Mouse (Mus musculus): ENCODE data around the gene Krtcap2. TPM values are rescaled to one million over a fixed set of nuclear protein-coding genes. Genes with fewer than 3 reads are reported as not detected.

Krtcap2 gene
- total and polyA plus RNA-seq, 3 experiments: 143 to 230 (median 180) TPM

- in situ Hi-C loops (cut with MboI; ENCODE audit: low pct_ligation_motif_present, low pct_unique_long_range_greater_than_20kb, low sequenced_read_pairs): no loop called here
- Histone ChIP-seq H3K27me3 (replicated peaks) (no peaks in the 10 kb centered on the region), H3K4me2 (ENCODE audit: insufficient read depth, low read depth, poor library complexity, severe bottlenecking) (no peak overlapping the region), H3K4me3 (replicated peaks in 1 of 3; ENCODE audit: low read depth in 2 of 3, low read length in 2 of 3, poor library complexity in 1 of 3) (no peak overlapping the region), H3K79me2 (replicated peaks; ENCODE audit: control insufficient read depth, extremely low read depth, insufficient read depth, poor library complexity, severe bottlenecking) (no peaks in the 10 kb centered on the region), H3K9me3 (replicated peaks; ENCODE audit: low read length) (no peaks in the 10 kb centered on the region), H3K27ac (ENCODE audit: insufficient read depth, low read depth) (no peak overlapping the region), H3K9ac (ENCODE audit: insufficient read depth, low read depth) (no peak overlapping the region), H3K4me1 (ENCODE audit: control insufficient read depth in 1 of 2, insufficient read depth in 2 of 2) (peaks cover 15 to 46% of the 10 kb centered on the region in 2 experiments), H3K36me3 (replicated peaks in 1 of 2; ENCODE audit: control insufficient read depth in 1 of 2, insufficient read depth in 1 of 2, low read length in 1 of 2) (no peaks in the 10 kb centered on the region)
- dilution Hi-C loops (cut with MboI; ENCODE audit: extremely low pct_ligation_motif_present, extremely low pct_unique_long_range_greater_than_20kb, low sequenced_read_pairs): no loop called here
- TF ChIP-seq UBTF (IDR thresholded peaks at IDR 0.05; ENCODE audit: low read depth, low read length): no peak
- no peak for TF ChIP-seq CTCF (conservative IDR thresholded peaks at IDR 0.05 in 1 of 2, IDR thresholded peaks at IDR 0.05 in 1 of 2; ENCODE audit: low read depth in 2 of 2, low read length in 2 of 2)
- TF ChIP-seq ZC3H11A (IDR thresholded peaks at IDR 0.05; ENCODE audit: low read depth, low read length): no peak
- no peak for TF ChIP-seq EP300 (IDR thresholded peaks at IDR 0.05; ENCODE audit: low read length)
- TF ChIP-seq USF2 (conservative IDR thresholded peaks at IDR 0.05; ENCODE audit: low read depth, low read length): no peak
- no peak for DNase-seq (ENCODE audit: extremely low read depth)
Observed at GRCm38 (mm10) chr3:89285526-89285925, 39.8 kb downstream of the Krtcap2 start.

GRCm38 (mm10) chr3:89287286-89287685 is 41.5 kb downstream of the Krtcap2 start:
- dilution Hi-C loops (cut with MboI; ENCODE audit: extremely low pct_ligation_motif_present, extremely low pct_unique_long_range_greater_than_20kb, low sequenced_read_pairs): no loop called here
- no peaks in the 10 kb centered on the region for H3K27me3 ChIP-seq (replicated peaks)

GRCm38 (mm10) chr3:89288503-89288928 is 42.8 kb downstream of the Krtcap2 start:
- Histone ChIP-seq H3K79me2 (replicated peaks; ENCODE audit: control insufficient read depth, extremely low read depth, insufficient read depth, poor library complexity, severe bottlenecking) (no peaks in the 10 kb centered on the region), H3K9ac (ENCODE audit: insufficient read depth, low read depth) (no peak overlapping the region), H3K4me2 (ENCODE audit: insufficient read depth, low read depth, poor library complexity, severe bottlenecking) (no peak overlapping the region), H3K36me3 (replicated peaks in 1 of 2; ENCODE audit: control insufficient read depth in 1 of 2, insufficient read depth in 1 of 2, low read length in 1 of 2) (no peaks in the 10 kb centered on the region), H3K4me1 (ENCODE audit: control insufficient read depth in 1 of 2, insufficient read depth in 2 of 2) (peaks cover 12 to 35% of the 10 kb centered on the region in 2 experiments), H3K27ac (ENCODE audit: insufficient read depth, low read depth) (no peak overlapping the region), H3K27me3 (replicated peaks) (no peaks in the 10 kb centered on the region), H3K9me3 (replicated peaks; ENCODE audit: low read length) (no peaks in the 10 kb centered on the region), H3K4me3 (replicated peaks in 1 of 3; ENCODE audit: low read depth in 2 of 3, low read length in 2 of 3, poor library complexity in 1 of 3) (no peak overlapping the region)
- in situ Hi-C loops (cut with MboI; ENCODE audit: low pct_ligation_motif_present, low pct_unique_long_range_greater_than_20kb, low sequenced_read_pairs) (no loop called here), dilution Hi-C loops (cut with MboI; ENCODE audit: extremely low pct_ligation_motif_present, extremely low pct_unique_long_range_greater_than_20kb, low sequenced_read_pairs) (no loop called here)
- no peak for TF ChIP-seq UBTF (IDR thresholded peaks at IDR 0.05; ENCODE audit: low read depth, low read length)
- no peak for TF ChIP-seq CTCF (conservative IDR thresholded peaks at IDR 0.05 in 1 of 2, IDR thresholded peaks at IDR 0.05 in 1 of 2; ENCODE audit: low read depth in 2 of 2, low read length in 2 of 2)
- TF ChIP-seq SIN3A (IDR thresholded peaks at IDR 0.05; ENCODE audit: low read length): no peak
- TF ChIP-seq MYC (IDR thresholded peaks at IDR 0.05; ENCODE audit: low read depth, low read length): 0 out of 2 replicates have a peak, but pooled peaks have one; percentile 31
- no peak for TF ChIP-seq PAX5 (IDR thresholded peaks at IDR 0.05; ENCODE audit: low read length)
- TF ChIP-seq CHD2 (IDR thresholded peaks at IDR 0.05; ENCODE audit: low read length): no peak
- no peak for TF ChIP-seq TCF12 (IDR thresholded peaks at IDR 0.05; ENCODE audit: low read depth, low read length)
- no peak for TF ChIP-seq ZKSCAN1 (IDR thresholded peaks at IDR 0.05; ENCODE audit: borderline replicate concordance, low read depth, low read length)
- TF ChIP-seq POLR2A (IDR thresholded peaks at IDR 0.05; ENCODE audit: low read depth, low read length): no peak
- TF ChIP-seq ELF1 (IDR thresholded peaks at IDR 0.05; ENCODE audit: low read depth, low read length): no peak
- no peak for TF ChIP-seq ZC3H11A (IDR thresholded peaks at IDR 0.05; ENCODE audit: low read depth, low read length)
- TF ChIP-seq MXI1 (IDR thresholded peaks at IDR 0.05; ENCODE audit: low read depth, low read length): no peak
- TF ChIP-seq MAX (IDR thresholded peaks at IDR 0.05; ENCODE audit: low read length): peak; percentile 56; the same call in 1 of the 2 replicates
- TF ChIP-seq BHLHE40 (IDR thresholded peaks at IDR 0.05; ENCODE audit: low read depth, low read length): 0 out of 2 replicates have a peak, but pooled peaks have one; percentile 38
- no peak for TF ChIP-seq IRF4 (IDR thresholded peaks at IDR 0.05; ENCODE audit: low read depth, low read length)
- TF ChIP-seq MAFK (IDR thresholded peaks at IDR 0.05; ENCODE audit: insufficient replicate concordance, low read length): no peak
- DNase-seq (ENCODE audit: extremely low read depth): no peak

More at GRCm38 (mm10) chr3:89287286-89287685, 41.5 kb downstream of the Krtcap2 start:
- TF ChIP-seq BHLHE40 (IDR thresholded peaks at IDR 0.05; ENCODE audit: low read depth, low read length) (no peak), JUND (conservative IDR thresholded peaks at IDR 0.05; ENCODE audit: low read depth, low read length) (no peak), CHD2 (IDR thresholded peaks at IDR 0.05; ENCODE audit: low read length) (no peak), RAD21 (IDR thresholded peaks at IDR 0.05; ENCODE audit: low read depth, low read length) (no peak), RCOR1 (conservative IDR thresholded peaks at IDR 0.05; ENCODE audit: low read depth, low read length) (no peak), SIN3A (IDR thresholded peaks at IDR 0.05; ENCODE audit: low read length) (no peak), NELFE (IDR thresholded peaks at IDR 0.05; ENCODE audit: low read depth, low read length) (no peak), TCF12 (IDR thresholded peaks at IDR 0.05; ENCODE audit: low read depth, low read length) (no peak), UBTF (IDR thresholded peaks at IDR 0.05; ENCODE audit: low read depth, low read length) (no peak), KAT2A (IDR thresholded peaks at IDR 0.05; ENCODE audit: insufficient replicate concordance, low read length) (no peak), GABPA (IDR thresholded peaks at IDR 0.05; ENCODE audit: insufficient replicate concordance, low read depth, low read length) (no peak)
- Histone ChIP-seq H3K36me3 (replicated peaks in 1 of 2; ENCODE audit: control insufficient read depth in 1 of 2, insufficient read depth in 1 of 2, low read length in 1 of 2) (no peaks in the 10 kb centered on the region), H3K9me3 (replicated peaks; ENCODE audit: low read length) (no peaks in the 10 kb centered on the region), H3K9ac (ENCODE audit: insufficient read depth, low read depth) (no peak overlapping the region), H3K4me3 (replicated peaks in 1 of 3; ENCODE audit: low read depth in 2 of 3, low read length in 2 of 3, poor library complexity in 1 of 3) (no peak overlapping the region), H3K4me1 (ENCODE audit: control insufficient read depth in 1 of 2, insufficient read depth in 2 of 2) (peaks cover 12 to 37% of the 10 kb centered on the region in 2 experiments), H3K79me2 (replicated peaks; ENCODE audit: control insufficient read depth, extremely low read depth, insufficient read depth, poor library complexity, severe bottlenecking) (no peaks in the 10 kb centered on the region), H3K27ac (ENCODE audit: insufficient read depth, low read depth) (no peak overlapping the region), H3K4me2 (ENCODE audit: insufficient read depth, low read depth, poor library complexity, severe bottlenecking) (no peak overlapping the region)
- DNase-seq (ENCODE audit: extremely low read depth): no peak
- in situ Hi-C loops (cut with MboI; ENCODE audit: low pct_ligation_motif_present, low pct_unique_long_range_greater_than_20kb, low sequenced_read_pairs): no loop called here

All from CH12.LX (cell line).